In the genomic region with DNA sequence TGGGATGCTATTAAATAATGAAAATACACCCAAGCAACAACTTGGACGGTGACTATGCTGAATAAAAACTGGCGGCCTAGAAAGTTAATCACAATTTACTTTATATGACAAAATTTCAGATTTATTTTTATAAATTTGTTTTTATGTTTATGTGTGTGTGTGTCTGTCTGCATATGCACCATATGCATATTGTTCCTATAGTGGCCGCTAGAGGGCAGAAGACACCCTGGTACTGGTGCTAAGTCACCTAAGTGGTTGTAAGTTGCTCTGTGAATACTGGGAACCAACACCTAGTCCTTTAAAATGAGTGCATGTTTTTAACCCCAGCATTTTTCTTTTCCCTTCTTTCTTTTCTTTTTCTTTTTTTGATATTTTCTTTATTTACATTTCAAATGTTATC, we compare ENCODE assay signal across 1 mouse cellular context.
TF ChIP-seq lines count a peak whose summit lies in the region.

No protein-coding gene starts in this region.

TF ChIP-seq in MEL, 35 proteins besides CTCF, POLR2A, EP300 and RAD21 (continued from another document):
- TF ChIP-seq POLR2AphosphoS5 (IDR thresholded peaks at IDR 0.05; ENCODE audit: borderline replicate concordance, low read depth, low read length) = no peak
- TF ChIP-seq CHD1 (IDR thresholded peaks at IDR 0.05; ENCODE audit: low read depth, low read length) = no peak
